Mouse (Mus musculus): ENCODE measurements around the gene Krt8.

DNA sequence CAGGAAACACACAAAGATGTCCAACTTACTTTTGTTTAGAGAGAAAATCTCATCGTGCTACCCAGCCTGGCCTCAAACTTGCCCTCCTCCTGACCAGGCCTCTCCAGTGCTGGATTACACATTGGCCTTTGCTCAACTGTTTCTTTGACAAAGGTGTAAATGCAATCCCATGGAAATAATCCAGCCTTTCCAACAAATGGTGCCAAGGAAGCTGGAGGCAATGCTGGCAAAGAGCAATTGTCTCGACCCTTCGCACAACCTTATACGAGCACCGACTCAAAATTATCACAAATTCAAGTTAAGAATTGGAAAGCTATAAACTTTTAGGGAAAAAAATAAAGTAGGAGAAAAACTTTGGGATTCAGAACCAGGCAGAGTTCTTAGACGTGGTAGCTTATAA, 43.7 kb upstream of the Krt8 start:
- TF ChIP-seq GATA1 (IDR thresholded peaks at IDR 0.05; ENCODE audit: borderline replicate concordance, low read length) (no peak), FLI1 (IDR thresholded peaks at IDR 0.05; ENCODE audit: low read length) (no peak)

Measured in megakaryocyte, embryonic 14.5 days (primary cell).